Mouse (Mus musculus): ENCODE measurements around the gene Cyp46a1.

Cyp46a1 gene

GRCm38 (mm10) chr12:108355986-108356385 lies 21.8 kb downstream of the Cyp46a1 start:
- DNase-seq (ENCODE audit: low read depth, low spot score): no peak

GRCm38 (mm10) chr12:108363796-108364195 lies 29.6 kb downstream of the Cyp46a1 start:
- peak; percentile 86 for DNase-seq (ENCODE audit: low read depth, low spot score)

- no peak for DNase-seq (ENCODE audit: low read depth, low spot score)
Observed at GRCm38 (mm10) chr12:108365340-108365739, 31.2 kb downstream of the Cyp46a1 start.

GRCm38 (mm10) chr12:108365868-108366267 lies 31.7 kb downstream of the Cyp46a1 start:
- DNase-seq (ENCODE audit: low read depth, low spot score): no peak

GRCm38 (mm10) chr12:108367909-108368308 lies 33.7 kb downstream of the Cyp46a1 start:
- no peak for DNase-seq (ENCODE audit: low read depth, low spot score)

GRCm38 (mm10) chr12:108368921-108369320 lies 34.7 kb downstream of the Cyp46a1 start:
- DNase-seq (ENCODE audit: low read depth, low spot score): no peak

GRCm38 (mm10) chr12:108370596-108371428 lies 36.6 kb downstream of the Cyp46a1 start, which contains the start of gene Eml1:
Gene Eml1, plus strand, starts transcription at chr12:108370957.
- no peak for DNase-seq (ENCODE audit: low read depth, low spot score)

GRCm38 (mm10) chr12:108371429-108371765 lies 37.2 kb downstream of the Cyp46a1 start:
- DNase-seq (ENCODE audit: low read depth, low spot score): no peak

GRCm38 (mm10) chr12:108372241-108372640 lies 38.1 kb downstream of the Cyp46a1 start:
- DNase-seq (ENCODE audit: low read depth, low spot score): no peak

- peak; percentile 61 for DNase-seq (ENCODE audit: low read depth, low spot score)
Observed at GRCm38 (mm10) chr12:108373611-108374010, 39.4 kb downstream of the Cyp46a1 start.

- no peak for DNase-seq (ENCODE audit: low read depth, low spot score)
Observed at GRCm38 (mm10) chr12:108374689-108375088, 40.5 kb downstream of the Cyp46a1 start.

GRCm38 (mm10) chr12:108378379-108379133 lies 44.4 kb downstream of the Cyp46a1 start:
- no peak for DNase-seq (ENCODE audit: low read depth, low spot score)

GRCm38 (mm10) chr12:108386476-108387232 lies 52.5 kb downstream of the Cyp46a1 start:
- no peak for DNase-seq (ENCODE audit: low read depth, low spot score)

- DNase-seq (ENCODE audit: low read depth, low spot score): peak; percentile 52
Observed at GRCm38 (mm10) chr12:108389718-108390117, 55.5 kb downstream of the Cyp46a1 start.

- DNase-seq (ENCODE audit: low read depth, low spot score): no peak
Observed at GRCm38 (mm10) chr12:108392254-108393044, 58.3 kb downstream of the Cyp46a1 start.

GRCm38 (mm10) chr12:108393082-108393481 lies 58.9 kb downstream of the Cyp46a1 start:
- no peak for DNase-seq (ENCODE audit: low read depth, low spot score)

- DNase-seq (ENCODE audit: low read depth, low spot score): no peak
Observed at GRCm38 (mm10) chr12:108393637-108394036, 59.5 kb downstream of the Cyp46a1 start.

- DNase-seq (ENCODE audit: low read depth, low spot score): no peak
Observed at GRCm38 (mm10) chr12:108394534-108395284, 60.5 kb downstream of the Cyp46a1 start.

- DNase-seq (ENCODE audit: low read depth, low spot score): no peak
Observed at GRCm38 (mm10) chr12:108395285-108395660, 61.1 kb downstream of the Cyp46a1 start.

Measured in mesoderm, embryonic 11.5 days (tissue).